19 mouse cellular contexts compared by ENCODE assay signal in the genomic region with DNA sequence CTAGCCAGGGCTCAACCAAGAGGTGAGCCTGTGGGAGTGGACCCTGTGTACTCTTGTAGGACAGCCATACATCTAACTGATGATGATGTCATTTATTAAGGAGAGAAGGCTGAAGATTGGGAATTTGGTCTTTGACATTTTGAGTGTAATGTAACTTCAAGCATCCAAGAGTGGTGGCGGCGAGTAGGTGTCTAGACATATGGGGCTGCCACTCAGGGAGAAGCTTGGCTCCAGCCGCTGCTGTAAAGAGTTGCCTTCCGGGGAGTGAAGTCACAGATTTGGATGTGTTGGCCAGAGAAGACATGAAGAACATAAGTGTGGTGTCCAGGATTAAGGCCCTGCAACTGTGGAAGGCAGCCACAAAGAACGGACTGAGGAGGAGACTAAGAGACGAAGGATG.
DNase-seq lines count a peak whose midpoint lies in the region.
"Had no signal": no experiment of that assay in that cellular context is flagged by ENCODE, and none has a peak within 500 bp of the region (broad histone marks: within the 10 kb centered on the region; RNA-seq: fewer than 3 reads in every experiment).

No protein-coding gene starts in this region.

- DNase-seq in layer of hippocampus, adult 9-11 months, result peak; percentile 23
- no peak for DNase-seq in layer of hippocampus, adult 9-10 months (ENCODE audit: low spot score)
- peak; percentile 31 to 63 for DNase-seq in frontal cortex, adult 2 months (ENCODE audit: extremely low spot score in 1 of 2, low spot score in 1 of 2)
- DNase-seq in frontal cortex, postnatal 36 days (ENCODE audit: low spot score in 2 of 2), result peak; percentile 55 to 57
- peak; percentile 30 to 34 for DNase-seq in right cerebral cortex, postnatal 36 days (ENCODE audit: low spot score in 2 of 2)
- DNase-seq in heart, postnatal 14 days, result no peak
- no peak for DNase-seq in kidney, postnatal 36 days
- DNase-seq: adrenal gland, adult 2 months; cerebellum, adult 18-20 months; cerebellum, postnatal 14 days; forebrain, postnatal 0 days; gastrocnemius, postnatal 10 days; heart, postnatal 10 days; kidney, adult 11 months; kidney, postnatal 4 days; lung, postnatal 36 days; midbrain, embryonic 14.5 days; retina, postnatal 1 day; thymus, postnatal 14 days had no signal

- intact Hi-C loops in heart, postnatal 14 days (cut with DNase I), result no loop called here

Comparison
In these comparisons a context has a peak if more than half of its experiments do, and no peak if none do; other contexts are left out.
1. DNase-seq: peak in layer of hippocampus, adult 9-11 months (single experiment), frontal cortex, adult 2 months (2 of 2), frontal cortex, postnatal 36 days (2 of 2) and right cerebral cortex, postnatal 36 days (2 of 2); none in layer of hippocampus, adult 9-10 months (single experiment), heart, postnatal 14 days (0 of 2) and kidney, postnatal 36 days (0 of 2).